Mouse (Mus musculus) NIH3T3 (cell line): ENCODE results near the gene Angptl7.

ENCODE experiments used
- DNase-seq: peaks from one replicate; pipeline ENCODE4 v3.0.0-alpha.2; 2012; ENCODE audit warnings: low read depth

Angptl7 gene

GRCm38 (mm10) chr4:148500410-148500867 lies at the start of gene Angptl7:
Gene Angptl7, minus strand, starts transcription at chr4:148500460.
- DNase-seq: no peak

- DNase-seq: no peak
Measured at GRCm38 (mm10) chr4:148549106-148549505, 48.8 kb upstream of the Angptl7 start.

GRCm38 (mm10) chr4:148535876-148536275 lies 35.6 kb upstream of the Angptl7 start:
- DNase-seq: no peak

- DNase-seq: no peak
Measured at GRCm38 (mm10) chr4:148533613-148534328, 33.5 kb upstream of the Angptl7 start.

DNA sequence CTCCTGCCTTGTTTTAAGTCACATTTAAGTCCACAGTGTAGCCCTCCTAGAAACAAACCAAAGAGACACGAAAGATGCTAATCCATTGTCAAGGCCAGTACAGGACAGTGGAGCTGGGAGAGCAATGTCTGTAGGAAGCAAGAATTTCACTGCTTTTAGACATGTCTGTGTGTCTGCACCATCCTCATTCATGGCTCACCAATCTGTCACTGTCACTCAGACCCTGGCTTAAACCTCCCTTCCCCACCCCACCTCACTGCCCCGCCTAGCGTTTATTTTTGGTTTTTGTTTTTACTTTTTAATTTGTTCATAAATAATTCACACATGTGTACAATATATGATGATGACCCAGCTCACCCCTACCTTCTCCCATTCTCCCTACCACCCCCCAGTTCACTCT lies 32.3 kb upstream of the Angptl7 start:
- DNase-seq: no peak

DNA sequence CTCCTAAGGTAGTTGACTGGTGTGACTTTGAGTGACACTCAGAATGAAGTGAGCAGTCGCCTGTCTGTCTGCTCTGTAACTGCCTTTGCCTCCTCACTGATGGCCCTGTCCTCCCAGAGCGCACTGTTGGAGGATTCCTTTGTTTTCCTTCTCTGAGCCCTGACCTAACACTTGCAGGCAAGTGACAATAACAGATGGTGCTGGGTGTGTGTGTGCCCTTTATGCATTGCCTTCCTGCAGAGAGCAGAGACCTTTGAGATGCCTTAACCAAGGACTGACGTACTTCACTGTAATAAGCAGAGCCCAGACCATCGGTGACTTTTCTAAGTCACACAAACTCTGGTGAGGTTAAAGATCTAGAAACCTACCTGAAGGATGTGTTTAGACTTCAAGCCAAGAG lies 31.1 kb upstream of the Angptl7 start:
- no peak for DNase-seq

- DNase-seq: no peak
Measured at GRCm38 (mm10) chr4:148530778-148531177, 30.5 kb upstream of the Angptl7 start.

- no peak for DNase-seq
Measured at GRCm38 (mm10) chr4:148530351-148530750, 30.1 kb upstream of the Angptl7 start.

GRCm38 (mm10) chr4:148527158-148527910 lies 27.1 kb upstream of the Angptl7 start:
- DNase-seq: peak; percentile 61

GRCm38 (mm10) chr4:148523538-148523937 lies 23.3 kb upstream of the Angptl7 start:
- peak; percentile 95 for DNase-seq

DNA sequence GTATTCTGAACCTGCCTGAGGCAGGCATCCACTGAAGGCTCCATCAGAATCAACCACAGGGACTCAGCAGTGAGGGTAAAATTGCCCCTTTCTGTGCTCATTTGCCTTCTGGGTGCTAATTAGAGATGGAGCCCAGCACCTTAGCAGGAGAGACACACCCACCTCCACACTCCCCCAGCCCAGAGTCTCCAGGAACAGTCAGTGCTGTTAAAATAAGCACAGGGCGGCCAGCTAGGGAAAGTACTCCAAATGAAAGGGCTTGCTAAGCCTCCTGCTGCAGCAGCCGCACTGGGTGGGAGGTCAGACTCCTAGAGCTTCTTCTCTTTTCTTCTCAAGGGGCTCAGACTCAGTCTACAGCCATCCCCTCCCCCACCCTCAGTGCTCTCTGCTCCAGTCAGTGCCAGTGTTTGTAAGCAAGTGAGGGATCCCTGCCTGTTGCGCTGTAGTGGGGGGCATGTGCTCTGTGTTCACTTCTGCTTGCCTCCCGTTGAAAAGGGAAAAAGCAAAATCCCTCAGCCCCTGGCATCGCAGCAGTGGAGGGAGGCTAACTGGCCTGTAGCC lies 18.1 kb upstream of the Angptl7 start:
- no peak for DNase-seq

DNA sequence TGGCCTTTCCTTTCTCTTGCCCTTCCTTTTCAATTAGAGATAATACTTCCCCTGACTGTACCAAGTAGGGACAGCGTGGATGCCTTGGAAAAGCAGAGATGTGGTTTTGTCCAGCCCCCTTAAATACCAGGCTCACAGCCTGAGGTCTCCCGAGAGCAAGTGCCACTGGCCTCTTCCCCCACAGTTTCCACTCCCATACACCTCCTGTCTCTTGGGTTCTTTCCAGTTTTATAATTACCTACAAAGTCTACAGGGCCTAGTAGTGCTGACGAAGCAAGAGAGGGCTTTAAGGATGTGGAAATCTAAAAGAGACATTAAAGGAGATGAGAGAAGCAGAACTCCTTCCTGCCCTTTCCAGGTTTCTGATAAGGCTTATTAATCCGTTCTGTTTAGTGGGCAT lies 17.5 kb upstream of the Angptl7 start:
- no peak for DNase-seq

DNA sequence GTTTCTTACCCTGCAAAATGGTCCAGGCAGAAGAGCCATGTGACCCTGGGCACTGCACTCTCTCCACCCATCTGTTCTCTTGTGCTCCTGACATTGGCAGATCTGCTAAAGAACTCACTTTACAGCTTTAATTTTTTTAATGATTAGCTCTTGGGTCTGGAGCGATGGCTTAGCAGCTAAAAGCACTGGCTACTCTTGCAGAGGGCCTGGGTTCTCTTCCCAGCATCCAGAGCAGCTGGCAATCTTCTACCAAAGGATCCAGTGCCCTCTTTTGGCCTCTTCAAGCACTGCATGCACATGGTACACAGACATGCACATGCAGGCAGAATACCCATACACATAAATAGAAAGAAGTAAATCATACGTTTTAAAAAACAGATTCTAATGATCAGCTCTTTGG lies 15.1 kb upstream of the Angptl7 start:
- no peak for DNase-seq

- peak; percentile 91 for DNase-seq
Measured at GRCm38 (mm10) chr4:148513021-148513559, 12.8 kb upstream of the Angptl7 start.

- no peak for DNase-seq
Measured at GRCm38 (mm10) chr4:148511334-148511733, 11.1 kb upstream of the Angptl7 start.

DNA sequence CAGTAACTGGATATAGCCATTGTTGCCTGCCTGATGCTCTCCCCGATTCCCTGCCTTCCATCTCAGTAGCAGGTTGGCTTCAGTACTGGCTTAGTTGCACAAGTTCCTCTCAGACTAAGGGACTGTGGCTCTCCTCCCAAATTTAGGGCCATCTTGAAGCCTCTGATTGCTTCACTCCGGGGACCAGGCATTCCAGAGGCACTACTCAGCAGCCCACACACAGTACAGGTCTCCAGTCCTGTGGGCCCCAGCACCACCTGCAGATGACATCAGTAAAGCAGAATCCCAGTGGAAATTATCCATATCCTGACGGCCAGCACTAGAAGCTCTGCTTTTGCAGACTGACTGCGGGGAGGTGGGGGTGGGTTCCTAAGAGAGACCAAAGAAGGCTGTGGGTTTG lies 10.4 kb upstream of the Angptl7 start:
- DNase-seq: no peak

GRCm38 (mm10) chr4:148509450-148510084 lies 9.3 kb upstream of the Angptl7 start:
- no peak for DNase-seq

- no peak for DNase-seq
Measured at GRCm38 (mm10) chr4:148508084-148508849, 8.0 kb upstream of the Angptl7 start.

GRCm38 (mm10) chr4:148507585-148507984 lies 7.3 kb upstream of the Angptl7 start:
- no peak for DNase-seq

DNA sequence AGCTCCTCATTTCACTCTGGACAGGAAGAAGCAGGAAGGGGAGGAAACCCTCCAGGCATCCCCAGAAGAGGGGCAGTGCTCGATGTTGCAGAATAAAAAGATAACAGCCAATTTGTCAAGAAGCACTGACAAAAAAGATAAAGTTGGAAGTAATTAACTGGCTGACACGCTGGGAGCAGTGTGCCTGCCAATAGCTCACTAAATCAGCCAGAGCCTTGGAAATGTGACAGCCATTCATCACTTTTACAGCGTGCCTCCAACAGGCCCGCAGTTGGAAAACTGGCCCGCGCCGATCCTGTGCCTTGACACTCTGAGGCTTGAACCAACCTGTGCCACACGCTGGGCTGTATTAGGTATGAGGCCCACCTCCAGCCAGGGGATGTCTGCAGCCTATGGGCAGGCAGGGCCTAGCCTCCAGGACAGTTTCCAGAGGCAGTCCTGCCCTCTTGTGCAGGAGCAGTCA lies 4.3 kb upstream of the Angptl7 start:
- peak; percentile 61 for DNase-seq
